Mouse (Mus musculus) heart, adult 2 months (tissue): ENCODE data around the gene Ano2. TPM values are rescaled to one million over a fixed set of nuclear protein-coding genes. Genes with fewer than 3 reads are reported as not detected.

Experiments used
- DNase-seq, 2 experiments: peaks; one replicate each; pipeline ENCODE4 v3.0.0; 2021
- H3K27ac ChIP-seq: fragments of 200-600 bp; 2 replicates; pipeline ENCODE4 v1.8.1; 2022
- H3K27me3 ChIP-seq: fragments of 200-500 bp; 2 replicates; pipeline ENCODE4 v1.6.1; 2012; ENCODE audit warnings: mild to moderate bottlenecking, low read length, inconsistent platforms, mixed read lengths; ENCODE audit not compliant: control insufficient read depth, insufficient read depth
- H3K36me3 ChIP-seq: fragments of 200-500 bp; 2 replicates; pipeline ENCODE4 v1.6.1; 2012; ENCODE audit warnings: low read length, inconsistent platforms; ENCODE audit not compliant: control insufficient read depth, insufficient read depth
- H3K4me1 ChIP-seq: fragments of 200-500 bp; 2 replicates; pipeline ENCODE4 v1.6.1; 2011; ENCODE audit warnings: low read length; ENCODE audit not compliant: control insufficient read depth, insufficient read depth
- H3K4me3 ChIP-seq: fragments of 200-600 bp; 2 replicates; pipeline ENCODE4 v1.8.1; 2022
- H3K79me2 ChIP-seq: fragments of 200-500 bp; replicated peaks from 2 replicates; pipeline ENCODE4 v1.6.1; 2012; ENCODE audit warnings: mild to moderate bottlenecking, inconsistent platforms, low read length, moderate library complexity, mixed read lengths; ENCODE audit not compliant: control insufficient read depth, insufficient read depth
- H3K9ac ChIP-seq: fragments of 200-500 bp; 2 replicates; pipeline ENCODE4 v1.6.1; 2012; ENCODE audit warnings: low read depth, mild to moderate bottlenecking, control low read depth, inconsistent platforms, low read length, mixed read lengths
- CTCF ChIP-seq: fragments of 200-600 bp; IDR thresholded peaks from 2 replicates; pipeline ENCODE4 v1.8.1; 2022; ENCODE audit warnings: antibody characterized with exemption, mild to moderate bottlenecking, moderate library complexity
- EP300 ChIP-seq: fragments of 200-500 bp; IDR thresholded peaks from 2 replicates; pipeline ENCODE4 v1.6.1; 2011; ENCODE audit warnings: low read depth, low read length, control low read depth; ENCODE audit not compliant: insufficient read depth
- POLR2A ChIP-seq: fragments of 200-500 bp; IDR thresholded peaks from 2 replicates; pipeline ENCODE4 v1.6.1; 2011; ENCODE audit warnings: mild to moderate bottlenecking, low read depth, low read length, control low read depth; ENCODE audit not compliant: insufficient read depth
- WGBS: fragments of 180-500 bp; shearing (Covaris S2); methylation state at CpG from one replicate; pipeline ENCODE4 v1.1.7; 2018; 5-methylcytosine and 5-hydroxymethylcytosine counted together
- intact Hi-C: fragments of 180-260 bp; cut with DNase I; formaldehyde crosslinking; loops from one replicate; pipeline ENCODE4 v1.15.1; 2025
- polyA plus RNA-seq: library from polyadenylated mRNA; depleted of rRNA; stranded (reverse); fragments of >200 nt; gene quantifications from 2 replicates; pipeline ENCODE4 v1.2.3, GENCODE M21; 2012
- total RNA-seq, 2 experiments: library from RNA; stranded (reverse); gene quantifications; 2 replicates each; pipeline ENCODE4 v1.2.3; 2021

Ano2 gene
- total and polyA plus RNA-seq, 3 experiments: 0.08 to 0.30 TPM; not detected in 1

- H3K9ac ChIP-seq: no peak overlapping the region
- 41% methylated on average over 3 of the region's 3 CpGs for WGBS
- H3K4me1 ChIP-seq: no peaks in the 10 kb centered on the region
- DNase-seq: no peak
- no peak overlapping the region for H3K27ac ChIP-seq
- H3K36me3 ChIP-seq: no peaks in the 10 kb centered on the region
- intact Hi-C loops: no loop called here
- no peak overlapping the region for H3K4me3 ChIP-seq
- TF ChIP-seq CTCF (no peak), EP300 (no peak), POLR2A (no peak)
- H3K27me3 ChIP-seq: no peaks in the 10 kb centered on the region
- no peaks in the 10 kb centered on the region; the same call in 1 of the 2 replicates for H3K79me2 ChIP-seq
Measured at GRCm38 (mm10) chr6:125748646-125749045, 58.4 kb downstream of the Ano2 start.

GRCm38 (mm10) chr6:125762851-125763519 lies 72.8 kb downstream of the Ano2 start:
- H3K36me3 ChIP-seq: no peaks in the 10 kb centered on the region
- no peak for TF ChIP-seq POLR2A
- no peak for TF ChIP-seq CTCF
- TF ChIP-seq EP300: no peak
- H3K27ac ChIP-seq: no peak overlapping the region
- no peaks in the 10 kb centered on the region for H3K4me1 ChIP-seq
- no peak overlapping the region for H3K4me3 ChIP-seq
- 52% methylated on average over 11 of the region's 11 CpGs for whole genome bisulfite sequencing
- peak in 1 of 2 experiments; percentile 13 for DNase-seq
- no peak overlapping the region for H3K9ac ChIP-seq
- no peaks in the 10 kb centered on the region for H3K79me2 ChIP-seq
- intact Hi-C loops: no loop called here
- no peaks in the 10 kb centered on the region for H3K27me3 ChIP-seq

GRCm38 (mm10) chr6:125773256-125773655 lies 83.0 kb downstream of the Ano2 start:
- no peaks in the 10 kb centered on the region for H3K27me3 ChIP-seq
- no peak overlapping the region for H3K4me3 ChIP-seq
- no peak overlapping the region for H3K27ac ChIP-seq
- intact Hi-C loops: no loop called here
- no peak for TF ChIP-seq CTCF
- no peak for TF ChIP-seq POLR2A
- TF ChIP-seq EP300: no peak
- DNase-seq: no peak
- H3K36me3 ChIP-seq: no peaks in the 10 kb centered on the region
- 54% methylated on average over 5 of the region's 5 CpGs for WGBS
- H3K9ac ChIP-seq: no peak overlapping the region
- H3K4me1 ChIP-seq: no peaks in the 10 kb centered on the region
- H3K79me2 ChIP-seq: no peaks in the 10 kb centered on the region

DNA sequence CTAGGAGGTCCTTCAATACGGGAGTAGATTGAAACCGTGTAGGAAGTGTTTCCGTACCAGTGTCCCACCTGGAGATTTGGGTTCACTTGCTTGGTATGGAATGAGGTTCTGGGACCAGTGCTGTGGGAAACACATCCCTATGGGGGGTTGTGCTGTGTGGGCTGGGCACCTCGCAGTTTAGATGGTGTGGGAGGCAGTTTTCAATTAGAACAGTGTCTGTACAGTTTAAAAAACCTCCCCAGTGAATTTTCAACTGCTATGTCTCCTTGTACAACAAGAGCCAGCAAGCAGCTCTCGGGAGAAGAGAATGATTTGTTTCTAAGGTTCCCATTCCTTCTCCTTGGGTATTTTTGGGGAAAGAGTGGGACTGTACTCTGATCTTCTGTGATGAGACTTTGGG lies 86.1 kb downstream of the Ano2 start:
- H3K27ac ChIP-seq: no peak overlapping the region
- no peak for TF ChIP-seq POLR2A
- TF ChIP-seq EP300: no peak
- TF ChIP-seq CTCF: no peak
- no peak for DNase-seq
- no peaks in the 10 kb centered on the region for H3K79me2 ChIP-seq
- no peak overlapping the region for H3K9ac ChIP-seq
- intact Hi-C loops: no loop called here
- WGBS: 70% methylated on average over 5 of the region's 5 CpGs
- H3K4me1 ChIP-seq: no peaks in the 10 kb centered on the region
- H3K36me3 ChIP-seq: no peaks in the 10 kb centered on the region
- H3K4me3 ChIP-seq: no peak overlapping the region
- H3K27me3 ChIP-seq: no peaks in the 10 kb centered on the region

DNA sequence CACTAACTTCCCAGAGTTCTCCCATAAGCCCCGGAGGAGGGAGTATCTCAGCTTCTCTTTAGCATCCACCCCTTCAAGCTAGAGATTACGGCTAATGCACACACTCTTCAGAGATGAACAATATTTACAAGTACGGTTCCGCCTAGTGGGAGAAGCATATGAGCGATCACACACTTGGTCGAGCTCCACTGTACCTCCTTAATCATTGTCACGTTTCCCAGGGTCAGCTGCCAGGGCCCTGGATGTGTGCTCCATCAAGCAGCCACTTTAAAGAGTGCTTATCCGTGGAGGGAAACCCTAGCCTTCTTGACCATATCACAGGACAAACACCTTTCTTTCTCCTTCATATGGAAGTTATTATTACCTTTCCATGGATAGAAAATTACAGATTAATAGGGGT lies 112.7 kb downstream of the Ano2 start:
- no peak for DNase-seq
- 77% methylated on average over 8 of the region's 8 CpGs for WGBS
- H3K9ac ChIP-seq: no peak overlapping the region
- intact Hi-C loops: no loop called here
- no peaks in the 10 kb centered on the region for H3K36me3 ChIP-seq
- no peak overlapping the region for H3K4me3 ChIP-seq
- no peak overlapping the region for H3K27ac ChIP-seq
- TF ChIP-seq POLR2A (no peak), CTCF (no peak), EP300 (no peak)
- no peaks in the 10 kb centered on the region for H3K4me1 ChIP-seq
- no peaks in the 10 kb centered on the region for H3K79me2 ChIP-seq
- no peaks in the 10 kb centered on the region for H3K27me3 ChIP-seq

GRCm38 (mm10) chr6:125803364-125804011 lies 113.3 kb downstream of the Ano2 start:
- no peak for TF ChIP-seq POLR2A
- intact Hi-C loops: no loop called here
- no peaks in the 10 kb centered on the region for H3K27me3 ChIP-seq
- H3K79me2 ChIP-seq: no peaks in the 10 kb centered on the region
- H3K27ac ChIP-seq: no peak overlapping the region
- H3K9ac ChIP-seq: no peak overlapping the region
- H3K4me1 ChIP-seq: no peaks in the 10 kb centered on the region
- 64% methylated on average over 20 of the region's 20 CpGs for WGBS
- H3K36me3 ChIP-seq: no peaks in the 10 kb centered on the region
- no peak overlapping the region for H3K4me3 ChIP-seq
- DNase-seq: peak in 1 of 2 experiments; percentile 3
